Mouse (Mus musculus): ENCODE results near the gene Gm16405. TPM values are rescaled to one million over a fixed set of nuclear protein-coding genes. Genes with fewer than 3 reads are reported as not detected.
"Not testable (repeated sequence)": the region's sequence is repeated elsewhere in the genome, so short reads cannot be mapped to it uniquely, and the experiment has no call there.

Gene Gm16405
- not detected in 2 replicates for polyA plus RNA-seq (2015; fragmentation: Nextera tagmentation; extraction: Ambion mirVana)

- H3K4me1 ChIP-seq; ATAC-seq (replicated peaks; ENCODE audit: low FRiP score); H3K27me3 ChIP-seq; H3K9ac ChIP-seq; H3K9me3 ChIP-seq (replicated peaks); H3K4me2 ChIP-seq; H3K4me3 ChIP-seq (replicated peaks); H3K36me3 ChIP-seq; H3K27ac ChIP-seq: not testable (repeated sequence)
- no CpG with 5 or more reads among the region's 7 CpGs for WGBS
Observed at GRCm38 (mm10) chrX:54530908-54531307, at the start of gene Gm16405. Gm16405 (plus strand) TSS chrX:54531208.

Other genes starting within 250 kb of the Gm16405 start
- gene Gm16430, start 91.0 kb downstream of the Gm16405 start, polyA plus RNA-seq (2015; fragmentation: Nextera tagmentation; extraction: Ambion mirVana) = not detected in 2 replicates